Mouse (Mus musculus) lung, postnatal 0 days (tissue): ENCODE measurements at regions not wholly inside any gene's neighbourhood (a gene's known extent, or its start where the extent isn't known, plus 50 kb on each side); places are given as distances from the start of the nearest gene placed in this dataset.
"Not testable (repeated sequence)": the region's sequence is repeated elsewhere in the genome, so short reads cannot be mapped to it uniquely, and the experiment has no call there.

ENCODE experiments used
- CTCF ChIP-seq: IDR thresholded peaks from 2 replicates; pipeline ENCODE4 v1.5.1; 2016; ENCODE audit warnings: antibody characterized with exemption, mild to moderate bottlenecking
- EP300 ChIP-seq: IDR thresholded peaks from 2 replicates; pipeline ENCODE4 v1.6.1; 2016; ENCODE audit warnings: antibody characterized with exemption, mild to moderate bottlenecking, control low read depth

GRCm38 (mm10) chr5:104582368-104582767 is 74.2 kb downstream of the BC005561 start:
- not testable (repeated sequence) for TF ChIP-seq EP300, CTCF
